Mouse (Mus musculus): ENCODE data around the gene Abcb9. TPM values are rescaled to one million over a fixed set of nuclear protein-coding genes. Genes with fewer than 3 reads are reported as not detected.
A peak's percentile ranks its signal among the peaks of the same experiment; 100 is the strongest.

Gene Abcb9
- polyA plus RNA-seq, 1 experiment from 2014 or later: 3.3 TPM

DNA sequence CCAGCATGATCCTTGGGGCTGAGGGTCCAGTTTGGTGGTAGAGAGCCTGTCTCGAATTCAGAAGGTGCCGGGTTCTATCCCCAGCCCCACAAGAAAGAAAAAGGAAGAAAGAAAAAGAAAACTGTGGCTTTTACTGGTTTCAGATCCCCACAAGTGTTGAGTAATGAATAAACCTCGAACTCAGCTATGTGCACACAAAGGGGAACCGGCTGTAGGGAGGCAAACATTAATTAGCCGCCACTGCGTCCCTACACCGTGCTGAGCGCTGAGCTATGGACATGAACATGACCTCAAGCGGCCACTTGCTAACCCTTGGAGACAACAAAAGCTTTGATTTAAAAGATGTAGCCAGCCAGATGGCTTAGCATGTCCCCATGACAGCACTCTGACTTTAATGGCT is 70.5 kb downstream of the Abcb9 start:
- H3K27ac ChIP-seq: peak overlapping the region; percentile 65
- H3K36me3 ChIP-seq (replicated peaks): peaks cover 12% of the 10 kb centered on the region
- H3K4me3 ChIP-seq (replicated peaks): no peak overlapping the region
- no peak overlapping the region for H3K4me2 ChIP-seq
- peaks cover 76% of the 10 kb centered on the region for H3K4me1 ChIP-seq
- no peak for ATAC-seq (ENCODE audit: low FRiP score)
- H3K27me3 ChIP-seq: no peaks in the 10 kb centered on the region
- no peak overlapping the region for H3K9ac ChIP-seq
- no peaks in the 10 kb centered on the region for H3K9me3 ChIP-seq
- 37% methylated on average over 9 of the region's 9 CpGs for WGBS

DNA sequence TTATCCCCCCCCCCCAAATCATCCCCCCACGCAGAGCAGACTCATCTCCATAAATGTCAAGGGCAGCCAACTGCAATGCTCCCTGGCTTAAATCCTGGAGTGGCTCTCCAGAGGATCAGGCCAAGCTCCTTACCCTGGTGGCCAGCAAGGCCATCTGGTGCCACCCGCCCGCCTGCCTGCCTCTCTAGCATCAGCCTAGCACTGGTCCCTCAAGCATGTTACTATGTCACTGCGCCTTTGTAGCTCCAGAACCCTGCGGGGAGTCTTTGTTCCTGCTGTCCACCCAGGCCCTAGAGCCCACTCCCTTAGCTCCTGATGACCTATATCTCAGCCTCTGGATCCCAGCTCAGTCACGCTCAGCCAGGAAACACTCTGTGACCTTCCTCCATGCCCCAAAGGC is 70.9 kb downstream of the Abcb9 start:
- peak overlapping the region; percentile 65 for H3K27ac ChIP-seq
- peaks cover 76% of the 10 kb centered on the region for H3K4me1 ChIP-seq
- no peak overlapping the region for H3K4me3 ChIP-seq (replicated peaks)
- 79% methylated on average over 6 of the region's 6 CpGs for WGBS
- H3K9me3 ChIP-seq: no peaks in the 10 kb centered on the region
- no peak for ATAC-seq (ENCODE audit: low FRiP score)
- H3K27me3 ChIP-seq: no peaks in the 10 kb centered on the region
- H3K9ac ChIP-seq: no peak overlapping the region
- no peak overlapping the region for H3K4me2 ChIP-seq
- peaks cover 12% of the 10 kb centered on the region for H3K36me3 ChIP-seq (replicated peaks)

DNA sequence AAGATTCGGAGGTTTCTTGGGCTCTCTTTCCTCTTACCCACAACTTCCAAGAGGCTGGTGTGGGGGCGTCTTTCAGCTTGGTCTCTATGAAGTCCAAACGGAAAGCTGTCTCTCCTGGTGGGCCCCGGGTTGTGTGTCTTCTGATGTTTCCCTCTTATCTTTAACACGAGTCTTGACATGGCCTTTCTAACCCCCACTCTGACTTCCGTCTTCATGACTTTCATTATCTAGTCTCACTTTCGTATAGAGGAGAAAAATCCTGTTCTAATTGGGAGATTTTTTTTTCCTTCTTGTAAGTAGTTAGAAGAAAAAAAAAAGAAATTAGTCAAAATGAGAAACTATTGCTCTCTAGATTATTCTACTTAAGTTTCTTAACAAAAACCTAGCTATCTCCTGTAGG is 73.2 kb downstream of the Abcb9 start:
- no peak overlapping the region for H3K4me2 ChIP-seq
- WGBS: 89% methylated on average over 7 of the region's 7 CpGs
- peaks cover 75% of the 10 kb centered on the region for H3K4me1 ChIP-seq
- no peak overlapping the region for H3K27ac ChIP-seq
- H3K36me3 ChIP-seq (replicated peaks): peaks cover 9% of the 10 kb centered on the region
- no peaks in the 10 kb centered on the region for H3K27me3 ChIP-seq
- no peak overlapping the region for H3K9ac ChIP-seq
- H3K4me3 ChIP-seq (replicated peaks): no peak overlapping the region
- no peaks in the 10 kb centered on the region for H3K9me3 ChIP-seq
- no peak for ATAC-seq (ENCODE audit: low FRiP score)

GRCm38 (mm10) chr5:124021701-124022100 is 73.9 kb downstream of the Abcb9 start:
- Histone ChIP-seq H3K4me3 (replicated peaks) (no peak overlapping the region), H3K9ac (no peak overlapping the region), H3K27me3 (no peaks in the 10 kb centered on the region), H3K4me2 (no peak overlapping the region), H3K27ac (no peak overlapping the region), H3K36me3 (replicated peaks) (peaks cover 8% of the 10 kb centered on the region), H3K9me3 (no peaks in the 10 kb centered on the region), H3K4me1 (peaks cover 75% of the 10 kb centered on the region)
- WGBS: 85% methylated on average over 11 of the region's 11 CpGs
- no peak for ATAC-seq (ENCODE audit: low FRiP score)

DNA sequence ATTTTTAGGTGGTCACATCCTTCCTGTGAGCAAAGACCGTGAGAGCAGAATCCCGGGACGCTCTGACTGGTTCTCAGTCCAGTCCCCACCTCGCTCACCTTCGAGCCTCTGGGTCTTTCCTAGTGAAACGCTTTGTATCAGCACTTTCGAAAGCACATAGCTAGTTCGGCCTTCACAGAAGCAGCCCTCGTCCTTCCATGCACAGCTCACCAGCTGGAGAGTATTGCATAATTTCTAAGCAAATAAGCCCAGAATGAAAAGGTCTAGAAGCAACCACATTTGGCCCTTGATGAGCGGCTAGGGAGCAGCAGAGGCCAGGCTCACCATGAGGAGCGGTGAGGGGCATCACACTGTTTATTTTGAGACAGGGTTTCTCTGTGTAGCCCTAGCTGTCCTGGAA is 74.5 kb downstream of the Abcb9 start:
- Histone ChIP-seq H3K4me3 (replicated peaks) (no peak overlapping the region), H3K4me1 (peaks cover 75% of the 10 kb centered on the region), H3K9ac (no peak overlapping the region), H3K9me3 (no peaks in the 10 kb centered on the region), H3K36me3 (replicated peaks) (peaks cover 8% of the 10 kb centered on the region), H3K4me2 (no peak overlapping the region), H3K27ac (no peak overlapping the region), H3K27me3 (no peaks in the 10 kb centered on the region)
- no peak for ATAC-seq (ENCODE audit: low FRiP score)
- 93% methylated on average over 11 of the region's 11 CpGs for WGBS

DNA sequence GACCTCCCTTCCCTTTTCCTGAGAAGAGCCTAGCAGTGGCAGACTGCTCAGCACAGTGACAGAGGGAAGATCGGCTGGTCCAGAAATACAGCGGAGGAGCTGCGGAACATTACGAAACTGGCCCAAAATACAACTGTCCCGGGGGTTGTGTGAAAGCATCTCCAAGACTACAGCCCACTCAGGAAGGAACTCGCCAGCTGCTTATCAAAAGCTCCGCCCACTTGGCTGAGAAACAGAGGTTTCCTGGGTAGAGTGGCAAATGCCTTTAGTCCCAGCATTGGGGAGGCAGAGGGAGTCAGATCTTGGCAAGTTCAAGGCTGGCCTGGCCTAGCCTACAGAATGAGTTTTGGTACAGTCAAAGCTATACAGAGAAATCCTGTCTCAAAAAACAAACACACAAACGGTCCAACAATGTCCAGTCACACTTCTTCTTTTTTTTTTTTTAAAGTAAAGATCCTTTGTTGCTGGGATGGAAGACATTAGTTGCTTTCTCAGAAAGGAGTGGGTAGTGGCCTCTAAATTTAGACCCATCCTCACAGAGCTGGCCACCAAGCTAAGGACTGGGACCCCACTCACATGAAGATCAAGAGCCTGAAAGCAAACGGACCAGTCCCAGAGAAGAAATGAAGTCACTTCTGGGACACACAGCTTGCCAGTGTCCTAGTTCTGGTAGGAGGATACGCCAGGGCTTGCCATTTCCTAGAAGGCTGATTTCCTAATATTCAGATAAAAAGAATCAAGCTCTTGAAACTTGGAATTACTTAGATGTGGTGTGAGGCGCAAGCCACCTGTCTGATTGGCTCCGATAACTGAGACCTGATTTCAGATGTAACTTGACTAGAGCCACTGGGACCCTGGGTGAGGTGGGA is 76.0 kb downstream of the Abcb9 start:
- H3K9me3 ChIP-seq: no peaks in the 10 kb centered on the region
- H3K36me3 ChIP-seq (replicated peaks): peaks cover 8% of the 10 kb centered on the region
- WGBS: 82% methylated on average over 12 of the region's 12 CpGs
- no peak overlapping the region for H3K4me2 ChIP-seq
- H3K9ac ChIP-seq: no peak overlapping the region
- no peak for ATAC-seq (ENCODE audit: low FRiP score)
- H3K4me3 ChIP-seq (replicated peaks): no peak overlapping the region
- peak overlapping the region; percentile 42; the same call in 1 of the 2 replicates for H3K27ac ChIP-seq
- peaks cover 74% of the 10 kb centered on the region for H3K4me1 ChIP-seq
- H3K27me3 ChIP-seq: no peaks in the 10 kb centered on the region

GRCm38 (mm10) chr5:124018651-124019050 is 76.9 kb downstream of the Abcb9 start:
- H3K4me3 ChIP-seq (replicated peaks): no peak overlapping the region
- H3K27ac ChIP-seq: no peak overlapping the region
- H3K4me2 ChIP-seq: no peak overlapping the region
- peaks cover 74% of the 10 kb centered on the region for H3K4me1 ChIP-seq
- no peaks in the 10 kb centered on the region for H3K27me3 ChIP-seq
- peaks cover 8% of the 10 kb centered on the region for H3K36me3 ChIP-seq (replicated peaks)
- no peak overlapping the region for H3K9ac ChIP-seq
- 88% methylated on average over 9 of the region's 9 CpGs for WGBS
- ATAC-seq (ENCODE audit: low FRiP score): no peak
- no peaks in the 10 kb centered on the region for H3K9me3 ChIP-seq

DNA sequence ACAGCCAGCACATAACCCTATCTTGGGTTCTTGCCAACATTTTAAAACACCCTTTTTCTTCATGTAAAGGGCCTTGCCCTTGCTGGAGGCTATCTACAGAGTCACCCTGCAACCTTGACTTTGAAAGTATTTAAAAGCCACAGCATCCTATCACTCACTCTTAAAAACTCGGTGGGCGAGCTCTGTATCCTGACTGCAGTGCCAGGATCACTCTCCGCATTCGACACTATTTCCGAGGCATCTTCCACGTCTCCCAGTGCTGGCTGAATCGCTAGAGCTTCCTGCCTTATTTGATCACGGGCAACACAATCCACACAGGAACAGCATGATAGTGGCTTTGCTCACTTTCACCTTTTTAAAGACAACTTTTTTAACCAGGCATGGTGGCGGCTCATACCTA is 77.7 kb downstream of the Abcb9 start:
- Histone ChIP-seq H3K4me3 (replicated peaks) (no peak overlapping the region), H3K27ac (0 out of 2 replicates have a peak overlapping the region, but pooled peaks have one; percentile 25), H3K4me2 (no peak overlapping the region), H3K9me3 (no peaks in the 10 kb centered on the region), H3K4me1 (peaks cover 74% of the 10 kb centered on the region), H3K27me3 (no peaks in the 10 kb centered on the region), H3K9ac (no peak overlapping the region), H3K36me3 (replicated peaks) (peaks cover 8% of the 10 kb centered on the region)
- 88% methylated on average over 9 of the region's 9 CpGs for WGBS
- no peak for ATAC-seq (ENCODE audit: low FRiP score)

- peaks cover 87% of the 10 kb centered on the region for H3K4me1 ChIP-seq
- H3K4me2 ChIP-seq: no peak overlapping the region
- no peaks in the 10 kb centered on the region for H3K27me3 ChIP-seq
- no peak for ATAC-seq (ENCODE audit: low FRiP score)
- H3K9me3 ChIP-seq: no peaks in the 10 kb centered on the region
- peaks cover 3% of the 10 kb centered on the region for H3K36me3 ChIP-seq (replicated peaks)
- H3K27ac ChIP-seq: no peak overlapping the region
- no peak overlapping the region for H3K4me3 ChIP-seq (replicated peaks)
- H3K9ac ChIP-seq: no peak overlapping the region
- WGBS: 93% methylated on average over 7 of the region's 7 CpGs
These were observed 79.2 kb downstream of the Abcb9 start for GRCm38 (mm10) chr5:124016291-124016821.

DNA sequence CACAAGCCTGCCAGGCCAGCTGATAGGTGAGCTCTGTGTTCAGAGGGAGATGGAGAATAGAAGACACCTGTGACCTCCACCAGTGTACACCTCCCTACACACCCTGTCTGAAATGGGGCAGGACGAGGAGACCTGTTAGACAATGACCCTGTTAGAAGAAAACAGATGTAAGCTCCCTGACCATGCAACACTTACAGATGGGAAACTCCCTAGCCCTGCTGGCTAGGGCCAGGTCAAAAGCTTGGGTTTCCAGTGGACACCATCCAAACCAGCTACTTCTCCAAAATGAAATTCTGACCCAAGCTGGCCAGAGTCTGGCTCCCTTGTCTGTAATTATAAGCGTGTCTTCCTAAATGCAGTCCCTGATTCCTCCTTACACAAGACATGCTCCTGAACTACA is 79.9 kb downstream of the Abcb9 start:
- no peak for ATAC-seq (ENCODE audit: low FRiP score)
- Histone ChIP-seq H3K9ac (no peak overlapping the region), H3K4me2 (no peak overlapping the region), H3K27ac (no peak overlapping the region), H3K4me3 (replicated peaks) (no peak overlapping the region), H3K27me3 (no peaks in the 10 kb centered on the region), H3K9me3 (no peaks in the 10 kb centered on the region), H3K36me3 (replicated peaks) (no peaks in the 10 kb centered on the region; the same call in 1 of the 2 replicates), H3K4me1 (peaks cover 93% of the 10 kb centered on the region)
- WGBS: 81% methylated on average over 2 of the region's 2 CpGs

GRCm38 (mm10) chr5:124014791-124015251 is 80.8 kb downstream of the Abcb9 start:
- Histone ChIP-seq H3K9ac (no peak overlapping the region), H3K4me1 (peaks cover 98% of the 10 kb centered on the region), H3K27me3 (no peaks in the 10 kb centered on the region), H3K36me3 (replicated peaks) (peaks cover 8% of the 10 kb centered on the region), H3K27ac (peak overlapping the region; percentile 53), H3K4me2 (no peak overlapping the region), H3K9me3 (no peaks in the 10 kb centered on the region), H3K4me3 (replicated peaks) (no peak overlapping the region)
- no peak for ATAC-seq (ENCODE audit: low FRiP score)
- 22% methylated on average over 11 of the region's 11 CpGs for WGBS

- Histone ChIP-seq H3K27me3 (no peaks in the 10 kb centered on the region), H3K27ac (no peak overlapping the region; the same call in 1 of the 2 replicates), H3K9me3 (no peaks in the 10 kb centered on the region), H3K4me1 (peaks cover 95% of the 10 kb centered on the region), H3K9ac (no peak overlapping the region), H3K4me3 (replicated peaks) (no peak overlapping the region), H3K4me2 (no peak overlapping the region), H3K36me3 (replicated peaks) (peaks cover 13% of the 10 kb centered on the region)
- 92% methylated on average over 3 of the region's 3 CpGs for WGBS
- ATAC-seq (ENCODE audit: low FRiP score): no peak
These were observed 81.4 kb downstream of the Abcb9 start for GRCm38 (mm10) chr5:124014180-124014579.

DNA sequence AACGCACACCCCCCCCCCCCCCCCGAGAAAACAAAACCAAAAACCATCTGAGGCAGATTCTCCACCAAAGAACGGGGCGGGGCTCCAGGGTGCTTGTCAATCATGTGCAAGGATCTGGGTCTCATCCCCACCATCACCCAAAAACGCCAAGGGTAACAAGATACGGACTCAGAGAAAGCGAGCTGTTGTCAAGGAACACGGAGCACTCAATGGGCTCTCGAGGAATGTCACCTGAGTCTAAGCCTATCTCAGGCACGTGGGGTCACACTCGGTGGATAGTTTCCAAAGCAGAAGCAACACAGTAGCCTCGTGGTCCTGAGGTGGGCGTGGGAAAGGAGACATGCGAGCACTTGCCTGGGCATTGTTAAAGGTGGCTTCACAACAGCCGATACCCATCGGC is 81.9 kb downstream of the Abcb9 start:
- H3K27ac ChIP-seq: no peak overlapping the region

More for the DNA sequence above, 81.9 kb downstream of the Abcb9 start:
- Histone ChIP-seq H3K4me1 (peaks cover 92% of the 10 kb centered on the region), H3K27me3 (no peaks in the 10 kb centered on the region), H3K9ac (no peak overlapping the region), H3K4me3 (replicated peaks) (no peak overlapping the region), H3K9me3 (no peaks in the 10 kb centered on the region), H3K4me2 (no peak overlapping the region), H3K36me3 (replicated peaks) (peaks cover 17% of the 10 kb centered on the region)
- no peak for ATAC-seq (ENCODE audit: low FRiP score)
- WGBS: 85% methylated on average over 16 of the region's 16 CpGs
